Mouse (Mus musculus): ENCODE results near the gene Dcaf8. TPM values are rescaled to one million over a fixed set of nuclear protein-coding genes. Genes with fewer than 3 reads are reported as not detected.

Gene Dcaf8
- polyA plus RNA-seq, 1 experiment from 2014 or later = 176 TPM

DNA sequence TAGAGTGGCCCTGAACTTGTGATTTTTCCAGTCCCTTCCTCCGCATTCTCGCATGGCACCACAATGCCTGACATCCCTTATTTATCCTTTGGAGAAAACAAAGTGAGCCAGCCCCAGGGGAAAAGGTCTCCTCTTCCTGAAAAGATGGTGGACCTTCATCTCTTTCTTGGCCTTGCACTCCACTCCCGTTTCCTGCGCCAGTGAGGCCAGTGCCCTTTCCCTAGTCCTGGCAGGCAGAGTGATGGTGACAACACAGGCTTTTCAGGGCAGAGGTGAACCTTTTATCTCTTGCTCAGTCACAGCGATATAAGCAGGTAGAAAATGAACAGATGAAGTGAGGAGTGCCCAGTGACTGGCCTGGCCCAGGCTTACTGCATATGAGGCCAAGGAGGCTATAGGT is 20.4 kb upstream of the Dcaf8 start:
- Histone ChIP-seq H3K4me3 (peak overlapping the region; percentile 83), H3K9ac (peak overlapping the region; percentile 89), H3K9me3 (no peaks in the 10 kb centered on the region), H3K36me3 (peaks cover 56% of the 10 kb centered on the region), H3K27me3 (no peaks in the 10 kb centered on the region), H3K27ac (no peak overlapping the region), H3K4me1 (peaks cover 14% of the 10 kb centered on the region), H3K4me2 (replicated peaks) (peak overlapping the region; percentile 74)
- 39% methylated on average over 5 of the region's 5 CpGs for WGBS
- no peak for ATAC-seq (ENCODE audit: low FRiP score, low read depth)

DNA sequence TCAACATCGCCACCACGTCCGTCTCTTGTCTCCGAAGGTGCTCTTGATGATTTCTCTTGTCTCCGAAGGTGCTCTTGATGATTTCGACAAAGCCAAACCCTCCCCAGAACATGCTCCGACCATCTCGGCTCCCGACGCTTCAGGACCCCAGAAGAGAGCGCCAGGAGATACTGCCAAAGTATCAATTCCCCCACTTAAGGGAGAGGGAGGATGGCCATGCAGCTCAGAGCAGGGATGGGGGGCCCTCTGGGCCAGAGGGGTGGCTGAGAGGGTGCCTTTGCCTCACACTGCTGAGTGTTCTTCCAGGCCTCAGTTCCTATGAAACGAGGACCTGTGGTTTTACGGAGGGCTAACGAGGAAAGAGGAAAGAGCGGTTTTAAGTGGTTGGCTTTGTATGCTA is 19.3 kb upstream of the Dcaf8 start:
- no peak for ATAC-seq (ENCODE audit: low FRiP score, low read depth)
- no peak overlapping the region for H3K27ac ChIP-seq
- no peak overlapping the region for H3K4me2 ChIP-seq (replicated peaks)
- no peak overlapping the region for H3K9ac ChIP-seq
- 88% methylated on average over 15 of the region's 15 CpGs for WGBS
- H3K4me3 ChIP-seq = no peak overlapping the region
- peaks cover 14% of the 10 kb centered on the region for H3K4me1 ChIP-seq
- peaks cover 55% of the 10 kb centered on the region for H3K36me3 ChIP-seq
- H3K27me3 ChIP-seq = no peaks in the 10 kb centered on the region
- H3K9me3 ChIP-seq = no peaks in the 10 kb centered on the region

DNA sequence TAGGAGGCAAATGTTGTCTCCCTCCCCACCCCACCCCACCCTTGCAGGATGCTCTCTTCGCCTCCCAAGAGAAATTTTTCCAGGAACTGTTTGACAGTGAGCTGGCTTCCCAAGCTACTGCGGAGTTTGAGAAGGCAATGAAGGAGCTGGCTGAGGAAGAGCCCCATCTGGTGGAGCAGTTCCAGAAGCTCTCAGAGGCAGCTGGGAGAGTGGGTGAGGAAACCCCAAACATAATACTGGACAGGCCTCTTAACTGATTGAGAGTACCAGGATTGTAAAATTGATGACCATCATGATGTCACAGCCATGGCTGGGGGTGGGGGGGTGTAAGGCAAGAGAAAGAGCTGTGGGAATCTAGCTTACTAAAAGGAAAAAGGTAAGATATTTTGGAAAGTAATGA is 18.8 kb upstream of the Dcaf8 start:
- H3K4me3 ChIP-seq = no peak overlapping the region
- no peak overlapping the region for H3K27ac ChIP-seq
- WGBS = 68% methylated on average over 2 of the region's 2 CpGs
- no peak overlapping the region for H3K9ac ChIP-seq
- H3K36me3 ChIP-seq = peaks cover 58% of the 10 kb centered on the region
- peaks cover 14% of the 10 kb centered on the region for H3K4me1 ChIP-seq
- ATAC-seq (ENCODE audit: low FRiP score, low read depth) = no peak
- no peaks in the 10 kb centered on the region for H3K9me3 ChIP-seq
- no peak overlapping the region for H3K4me2 ChIP-seq (replicated peaks)
- no peaks in the 10 kb centered on the region for H3K27me3 ChIP-seq

DNA sequence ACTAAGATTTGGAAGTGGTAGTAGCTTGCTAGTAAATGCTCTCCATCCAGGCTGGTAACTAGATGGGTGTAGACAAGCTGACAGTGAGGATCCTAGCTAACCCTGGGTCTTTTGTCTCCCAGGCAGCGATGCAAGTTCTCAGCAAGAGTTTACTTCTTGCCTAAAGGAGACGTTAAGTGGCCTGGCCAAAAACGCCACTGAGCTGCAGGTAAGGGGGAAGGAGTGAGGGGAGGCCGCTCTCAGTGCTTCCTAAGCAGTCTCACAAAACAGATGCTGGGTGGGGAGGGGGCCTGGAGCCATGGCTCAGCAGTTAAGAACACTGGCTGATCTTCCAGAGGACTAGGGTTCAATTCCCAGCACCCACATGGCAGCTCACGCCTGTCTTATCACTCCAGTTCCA is 18.1 kb upstream of the Dcaf8 start:
- no peak overlapping the region for H3K4me3 ChIP-seq
- H3K9ac ChIP-seq = no peak overlapping the region
- H3K4me1 ChIP-seq = peaks cover 14% of the 10 kb centered on the region
- H3K9me3 ChIP-seq = no peaks in the 10 kb centered on the region
- H3K27me3 ChIP-seq = no peaks in the 10 kb centered on the region
- H3K27ac ChIP-seq = no peak overlapping the region
- 89% methylated on average over 5 of the region's 5 CpGs for WGBS
- H3K4me2 ChIP-seq (replicated peaks) = no peak overlapping the region
- H3K36me3 ChIP-seq = peaks cover 65% of the 10 kb centered on the region
- no peak for ATAC-seq (ENCODE audit: low FRiP score, low read depth)

DNA sequence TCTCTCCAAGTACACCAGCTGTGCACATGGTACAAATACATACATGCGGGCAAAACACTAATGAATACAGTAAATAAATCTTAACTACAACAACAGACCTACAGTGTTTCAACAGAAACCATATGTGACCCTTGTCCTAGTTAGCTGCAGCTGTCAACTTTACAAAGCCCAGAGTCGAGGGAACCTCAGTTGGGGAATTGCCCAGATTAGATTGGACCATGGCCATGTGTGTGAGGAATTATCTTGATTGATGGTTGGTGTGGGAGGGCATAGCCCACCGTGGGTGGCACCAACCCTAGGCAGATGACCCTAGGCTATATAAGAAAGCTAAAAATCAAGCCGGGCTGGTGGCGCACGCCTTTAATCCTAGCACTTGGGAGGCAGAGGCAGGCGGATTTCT is 15.6 kb upstream of the Dcaf8 start:
- no peak overlapping the region for H3K9ac ChIP-seq
- H3K4me2 ChIP-seq (replicated peaks) = no peak overlapping the region
- no peaks in the 10 kb centered on the region for H3K9me3 ChIP-seq
- H3K36me3 ChIP-seq = peaks cover 83% of the 10 kb centered on the region
- peaks cover 7% of the 10 kb centered on the region for H3K4me1 ChIP-seq
- no peak overlapping the region for H3K4me3 ChIP-seq
- no peaks in the 10 kb centered on the region for H3K27me3 ChIP-seq
- H3K27ac ChIP-seq = no peak overlapping the region
- ATAC-seq (ENCODE audit: low FRiP score, low read depth) = 0 out of 2 replicates have a peak, but pooled peaks have one; percentile 14
- WGBS = 70% methylated on average over 7 of the region's 7 CpGs

DNA sequence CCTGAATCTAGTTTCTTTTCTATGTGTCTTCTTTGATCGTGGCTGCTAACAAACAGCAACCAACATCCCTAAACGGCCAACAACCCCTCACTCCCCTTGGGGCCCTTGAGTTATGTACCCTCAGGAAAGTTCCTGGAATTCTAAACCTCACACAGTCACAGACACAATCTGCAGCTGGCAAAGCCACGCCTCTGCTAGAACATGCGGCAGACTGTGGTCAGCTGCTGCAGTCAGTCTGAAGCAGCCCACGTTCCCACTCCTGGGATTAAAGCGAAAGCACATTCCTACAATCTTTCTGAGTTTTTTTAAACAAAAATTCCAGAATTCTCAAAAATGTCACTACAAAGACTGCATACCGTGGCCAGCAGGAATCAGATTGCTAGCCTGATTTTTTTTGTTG is 14.3 kb upstream of the Dcaf8 start:
- 77% methylated on average over 7 of the region's 7 CpGs for WGBS
- ATAC-seq (ENCODE audit: low FRiP score, low read depth) = peak; percentile 73

DNA sequence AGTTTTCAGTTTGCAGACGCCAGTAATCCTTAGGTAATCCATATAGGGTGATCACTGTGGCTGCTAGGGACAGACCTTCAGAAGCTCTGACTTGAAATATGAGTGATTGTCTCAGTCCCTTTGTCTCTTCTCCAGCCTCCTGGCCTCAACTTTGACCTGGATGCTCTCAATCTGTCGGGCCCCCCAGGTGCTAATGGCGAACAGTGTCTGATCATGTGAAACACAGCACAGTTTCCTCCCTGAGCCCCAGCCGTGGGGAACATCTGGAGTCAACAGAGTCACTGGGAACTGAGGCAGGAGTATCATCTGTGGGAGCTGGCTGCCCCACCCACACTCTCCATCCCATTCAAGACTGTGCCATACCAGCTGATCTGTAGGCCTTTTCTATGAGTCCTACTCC is 13.8 kb upstream of the Dcaf8 start:
- Histone ChIP-seq H3K4me1 (no peaks in the 10 kb centered on the region), H3K27me3 (no peaks in the 10 kb centered on the region), H3K36me3 (peaks cover 74% of the 10 kb centered on the region), H3K4me3 (no peak overlapping the region), H3K9ac (no peak overlapping the region), H3K9me3 (no peaks in the 10 kb centered on the region), H3K27ac (peak overlapping the region; percentile 44; the same call in 1 of the 2 replicates), H3K4me2 (replicated peaks) (no peak overlapping the region)
- WGBS = 81% methylated on average over 4 of the region's 4 CpGs
- ATAC-seq (ENCODE audit: low FRiP score, low read depth) = no peak

More for the DNA sequence above, 14.3 kb upstream of the Dcaf8 start:
- no peak overlapping the region for H3K9ac ChIP-seq
- no peak overlapping the region for H3K4me3 ChIP-seq
- no peaks in the 10 kb centered on the region for H3K9me3 ChIP-seq
- H3K4me1 ChIP-seq = no peaks in the 10 kb centered on the region
- no peak overlapping the region for H3K4me2 ChIP-seq (replicated peaks)
- no peaks in the 10 kb centered on the region for H3K27me3 ChIP-seq
- 0 out of 2 replicates have a peak overlapping the region, but pooled peaks have one; percentile 44 for H3K27ac ChIP-seq
- peaks cover 79% of the 10 kb centered on the region for H3K36me3 ChIP-seq

DNA sequence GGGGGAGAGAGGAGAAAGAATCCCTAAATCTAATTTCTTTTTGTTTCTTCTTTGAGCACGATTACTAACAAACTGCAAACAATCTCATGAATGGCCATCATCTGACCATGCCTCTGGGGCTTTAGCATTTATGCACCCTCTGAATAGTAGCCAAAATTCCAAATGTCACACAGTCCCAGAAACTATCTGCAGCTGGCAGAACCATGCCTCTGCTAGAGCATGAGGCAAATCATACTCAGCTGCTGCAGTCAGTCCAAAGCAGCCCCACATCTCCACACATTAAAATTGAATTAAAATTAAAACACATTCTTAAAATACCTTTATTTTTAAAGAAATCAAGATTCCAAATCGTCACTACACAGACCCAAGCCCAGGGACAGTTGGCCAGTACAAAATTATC is 7.7 kb upstream of the Dcaf8 start:
- Histone ChIP-seq H3K27ac (no peak overlapping the region), H3K4me3 (no peak overlapping the region), H3K9ac (no peak overlapping the region), H3K9me3 (no peaks in the 10 kb centered on the region), H3K4me1 (no peaks in the 10 kb centered on the region), H3K27me3 (no peaks in the 10 kb centered on the region), H3K4me2 (replicated peaks) (no peak overlapping the region), H3K36me3 (peaks cover 14% of the 10 kb centered on the region)
- WGBS = 80% methylated on average over 2 of the region's 2 CpGs
- ATAC-seq (ENCODE audit: low FRiP score, low read depth) = 0 out of 2 replicates have a peak, but pooled peaks have one; percentile 60

DNA sequence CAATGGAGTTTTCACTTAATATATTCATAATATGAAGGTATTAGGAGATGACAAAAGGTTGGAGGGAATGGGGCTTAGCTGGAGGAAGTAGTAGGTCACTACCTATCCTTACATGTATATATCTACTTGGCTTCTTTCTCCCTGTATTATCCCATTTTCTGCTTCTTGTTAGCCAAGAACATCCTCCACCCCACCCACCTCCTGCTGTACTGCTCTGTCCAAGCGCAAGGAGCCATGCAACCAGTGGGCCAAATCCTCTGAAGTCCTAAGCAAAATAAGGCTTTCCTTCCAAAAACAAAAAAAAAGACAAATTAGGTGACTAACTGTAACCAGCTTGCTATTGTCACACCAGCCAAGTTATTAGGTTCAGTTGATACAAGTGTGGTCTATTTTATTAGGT is 7.1 kb upstream of the Dcaf8 start:
- no peak overlapping the region for H3K27ac ChIP-seq
- H3K36me3 ChIP-seq = peaks cover 9% of the 10 kb centered on the region
- no peak overlapping the region for H3K4me3 ChIP-seq
- no peaks in the 10 kb centered on the region for H3K9me3 ChIP-seq
- H3K4me2 ChIP-seq (replicated peaks) = no peak overlapping the region
- no peaks in the 10 kb centered on the region for H3K27me3 ChIP-seq
- WGBS = 80% methylated on average over 1 of the region's 1 CpGs
- no peak overlapping the region for H3K9ac ChIP-seq
- no peak for ATAC-seq (ENCODE audit: low FRiP score, low read depth)
- H3K4me1 ChIP-seq = no peaks in the 10 kb centered on the region

DNA sequence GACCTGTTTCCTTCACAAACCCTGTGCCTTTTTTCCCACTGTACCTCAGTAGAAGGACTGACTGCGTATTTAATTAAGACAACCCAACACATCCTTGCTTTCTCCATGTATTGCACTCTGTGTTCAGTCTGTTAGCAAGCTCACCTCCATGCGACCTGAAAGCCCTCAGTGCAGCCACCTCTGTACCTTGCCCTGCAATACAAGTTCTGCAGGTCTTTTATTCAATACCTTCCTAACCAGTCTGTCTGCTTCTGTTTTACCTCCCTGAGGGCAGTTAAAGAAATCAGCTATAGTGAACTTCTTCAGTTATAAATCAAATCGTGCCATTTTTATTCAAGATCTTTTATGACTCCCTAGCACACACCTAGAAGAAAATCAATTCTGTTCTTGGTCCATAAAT is 6.4 kb upstream of the Dcaf8 start:
- no peak for ATAC-seq (ENCODE audit: low FRiP score, low read depth)
- Histone ChIP-seq H3K27ac (no peak overlapping the region), H3K27me3 (no peaks in the 10 kb centered on the region), H3K4me1 (no peaks in the 10 kb centered on the region), H3K4me3 (no peak overlapping the region), H3K9me3 (no peaks in the 10 kb centered on the region), H3K36me3 (peaks cover 3% of the 10 kb centered on the region; the same call in 1 of the 2 replicates), H3K9ac (no peak overlapping the region), H3K4me2 (replicated peaks) (no peak overlapping the region)
- 67% methylated on average over 3 of the region's 3 CpGs for WGBS

DNA sequence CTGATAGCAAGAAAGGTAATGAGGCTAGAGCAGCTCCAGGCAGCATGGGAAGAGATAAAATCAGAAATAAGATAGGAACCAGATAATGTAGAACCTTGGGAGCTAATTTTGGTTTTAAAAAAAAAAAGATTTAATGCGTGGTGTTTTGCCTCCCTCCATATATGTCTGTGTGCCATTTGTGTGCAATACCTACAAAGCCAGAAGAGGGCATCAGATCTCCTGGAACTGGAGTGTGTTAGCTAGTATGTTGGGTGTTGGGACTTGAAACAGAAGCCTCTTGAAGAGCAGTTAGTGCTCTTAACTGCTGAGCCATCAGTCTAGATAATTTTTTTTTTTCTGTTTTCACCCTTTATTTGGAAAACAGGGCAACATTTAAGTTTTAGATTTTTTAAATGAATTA is 4.3 kb upstream of the Dcaf8 start:
- WGBS = 37% methylated on average over 1 of the region's 1 CpGs

DNA sequence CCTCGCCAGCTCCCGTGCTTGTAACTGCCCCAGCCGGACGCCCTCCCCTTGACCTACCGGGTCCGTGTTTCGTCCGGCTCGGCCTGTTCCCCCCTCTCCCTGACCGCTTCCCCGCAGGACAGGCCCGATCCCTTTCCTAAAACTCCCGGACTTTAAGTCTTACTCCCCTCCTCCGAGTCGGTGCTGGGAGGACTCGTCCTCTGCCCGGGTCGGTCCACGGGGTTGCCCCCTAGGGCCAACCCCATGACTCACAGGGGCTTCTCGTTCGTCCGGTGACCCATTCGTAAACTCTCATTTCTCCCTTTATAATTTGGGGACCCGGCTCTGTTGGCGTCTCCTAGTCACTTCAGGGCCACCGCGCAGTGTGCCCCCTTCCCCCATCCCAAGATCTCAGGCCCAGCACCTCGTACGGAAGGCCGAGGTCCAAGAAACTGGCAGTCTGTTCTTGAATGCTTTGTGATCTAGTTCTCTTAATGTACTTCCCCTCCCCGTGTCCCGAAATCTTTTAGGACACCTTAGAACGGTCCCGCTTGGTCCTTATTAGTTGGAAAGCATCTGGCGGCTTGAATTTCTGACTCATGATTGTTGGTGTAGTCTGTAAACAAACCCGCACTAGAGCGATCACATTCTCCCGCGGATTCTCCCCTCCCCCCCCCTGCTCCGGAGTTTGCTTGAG is 533 bp downstream of the Dcaf8 start:
- peaks cover 35% of the 10 kb centered on the region for H3K36me3 ChIP-seq
- peak overlapping the region; percentile 100 for H3K9ac ChIP-seq
- ATAC-seq (ENCODE audit: low FRiP score, low read depth) = peak; percentile 61
- WGBS = under 1% methylated on average over 38 of the region's 40 CpGs
- H3K4me2 ChIP-seq (replicated peaks) = peak overlapping the region; percentile 72
- no peaks in the 10 kb centered on the region for H3K9me3 ChIP-seq
- H3K4me3 ChIP-seq = peak overlapping the region; percentile 90
- peak overlapping the region; percentile 95 for H3K27ac ChIP-seq
- no peaks in the 10 kb centered on the region for H3K27me3 ChIP-seq
- H3K4me1 ChIP-seq = peaks cover 29% of the 10 kb centered on the region

More for the DNA sequence above, 4.3 kb upstream of the Dcaf8 start:
- ATAC-seq (ENCODE audit: low FRiP score, low read depth) = no peak
- Histone ChIP-seq H3K9ac (no peak overlapping the region), H3K4me3 (no peak overlapping the region), H3K27me3 (no peaks in the 10 kb centered on the region), H3K4me1 (peaks cover 5% of the 10 kb centered on the region; the same call in 1 of the 2 replicates), H3K4me2 (replicated peaks) (no peak overlapping the region), H3K27ac (no peak overlapping the region), H3K9me3 (no peaks in the 10 kb centered on the region), H3K36me3 (no peaks in the 10 kb centered on the region)
